Mouse (Mus musculus) neural tube, embryonic 11.5 days (tissue): ENCODE measurements at regions not wholly inside any gene's neighbourhood (a gene's known extent, or its start where the extent isn't known, plus 50 kb on each side); places are given as distances from the start of the nearest gene placed in this dataset.

Experiments
- ATAC-seq: fragments of 200-750 bp; cut with Nextera tagmentation; 2 replicates; pipeline ENCODE4 v1.8.0; 2017; ENCODE audit warnings: moderate number of reproducible peaks, mild to moderate bottlenecking, moderate TSS enrichment, moderate library complexity; ENCODE audit not compliant: insufficient read depth, low FRiP score, low TSS enrichment
- DNase-seq: peaks from one replicate; pipeline ENCODE4 v3.0.0-alpha.2; 2015; ENCODE audit warnings: low spot score
- H3K27ac ChIP-seq: fragments of 300-500 bp; sonication (generic); 2 replicates; pipeline ENCODE4 v1.5.1; 2014; ENCODE audit warnings: low read depth, mild to moderate bottlenecking, low read length
- H3K27me3 ChIP-seq: fragments of 300-500 bp; sonication (generic); 2 replicates; pipeline ENCODE4 v1.6.1; 2014; ENCODE audit warnings: mild to moderate bottlenecking, low read length, mixed read lengths; ENCODE audit not compliant: control insufficient read depth, insufficient read depth
- H3K36me3 ChIP-seq: fragments of 300-500 bp; sonication (generic); 2 replicates; pipeline ENCODE4 v1.6.1; 2014; ENCODE audit warnings: mild to moderate bottlenecking, low read length, moderate library complexity, mixed read lengths; ENCODE audit not compliant: control insufficient read depth, insufficient read depth
- H3K4me1 ChIP-seq: fragments of 300-500 bp; sonication (generic); 2 replicates; pipeline ENCODE4 v1.6.1; 2014; ENCODE audit warnings: low read length, mixed read lengths; ENCODE audit not compliant: control insufficient read depth, insufficient read depth
- H3K4me2 ChIP-seq: fragments of 300-500 bp; sonication (generic); 2 replicates; pipeline ENCODE4 v1.6.1; 2014; ENCODE audit warnings: low read depth, mild to moderate bottlenecking, moderate library complexity
- H3K4me3 ChIP-seq: fragments of 300-500 bp; sonication (generic); 2 replicates; pipeline ENCODE4 v1.5.1; 2014; ENCODE audit warnings: low read depth, low read length
- H3K9ac ChIP-seq: fragments of 300-500 bp; sonication (generic); 2 replicates; pipeline ENCODE4 v1.6.1; 2014; ENCODE audit warnings: mild to moderate bottlenecking, low read length
- H3K9me3 ChIP-seq: fragments of 300-500 bp; sonication (generic); 2 replicates; pipeline ENCODE4 v1.6.1; 2016; ENCODE audit warnings: low read length; ENCODE audit not compliant: control insufficient read depth
- WGBS: fragments of 180-500 bp; shearing (Covaris S2); extraction: QIAGEN DNeasy Blood & Tissue Kit; methylation state at CpG from one replicate; pipeline ENCODE4 v1.1.7; 2014; 5-methylcytosine and 5-hydroxymethylcytosine counted together

DNA sequence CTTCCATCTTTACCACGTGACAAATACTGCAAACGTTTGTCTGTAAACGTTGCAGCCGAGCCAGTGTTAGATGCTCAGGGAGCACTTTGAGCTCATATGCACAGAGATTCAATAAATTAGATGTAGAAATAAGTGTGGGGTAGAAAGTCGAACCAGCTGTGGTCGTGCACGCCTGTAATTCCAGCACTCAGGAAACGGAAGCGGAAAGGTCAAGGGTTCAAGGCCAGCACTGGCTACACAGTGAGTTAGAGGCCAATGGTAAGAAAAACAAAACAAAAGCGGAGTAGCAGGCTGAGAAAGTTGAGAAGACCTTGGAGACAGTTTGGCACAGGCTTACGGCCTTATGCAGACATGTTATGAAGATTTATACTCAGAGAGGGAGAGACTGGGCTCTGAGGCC is 133.6 kb upstream of the Rxylt1 start:
- ATAC-seq = no peak
- H3K27ac ChIP-seq = no peak overlapping the region
- no peak overlapping the region for H3K4me3 ChIP-seq
- H3K9ac ChIP-seq = no peak overlapping the region
- DNase-seq = no peak
- H3K36me3 ChIP-seq = no peaks in the 10 kb centered on the region
- no peaks in the 10 kb centered on the region for H3K27me3 ChIP-seq
- H3K4me1 ChIP-seq = no peaks in the 10 kb centered on the region
- no peaks in the 10 kb centered on the region for H3K9me3 ChIP-seq
- no peak overlapping the region for H3K4me2 ChIP-seq
- WGBS = 58% methylated on average over 11 of the region's 11 CpGs

DNA sequence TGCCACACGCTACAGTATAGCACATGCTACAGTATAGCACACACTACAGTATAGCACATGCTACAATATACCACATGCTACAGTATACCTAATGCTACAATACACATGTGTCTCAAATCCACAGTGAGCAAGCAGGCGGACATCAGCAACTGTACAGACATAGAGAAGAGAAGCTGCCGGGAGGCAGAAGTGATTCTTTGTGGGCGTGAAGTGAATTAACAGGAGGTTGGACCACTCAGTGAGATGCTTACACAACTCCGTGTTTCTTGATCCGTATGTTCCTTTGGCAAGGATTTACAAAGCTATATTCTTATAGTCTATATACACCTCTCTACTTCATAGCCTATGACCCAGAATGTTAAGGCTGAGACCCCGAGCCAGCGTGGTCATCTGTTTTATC is 128.5 kb upstream of the Rxylt1 start:
- H3K9me3 ChIP-seq = no peaks in the 10 kb centered on the region
- no peak overlapping the region for H3K27ac ChIP-seq
- H3K9ac ChIP-seq = no peak overlapping the region
- no peak overlapping the region for H3K4me3 ChIP-seq
- H3K4me2 ChIP-seq = no peak overlapping the region
- 95% methylated on average over 8 of the region's 8 CpGs for WGBS
- no peak for ATAC-seq
- H3K36me3 ChIP-seq = no peaks in the 10 kb centered on the region
- H3K27me3 ChIP-seq = no peaks in the 10 kb centered on the region
- H3K4me1 ChIP-seq = no peaks in the 10 kb centered on the region
- DNase-seq = no peak

DNA sequence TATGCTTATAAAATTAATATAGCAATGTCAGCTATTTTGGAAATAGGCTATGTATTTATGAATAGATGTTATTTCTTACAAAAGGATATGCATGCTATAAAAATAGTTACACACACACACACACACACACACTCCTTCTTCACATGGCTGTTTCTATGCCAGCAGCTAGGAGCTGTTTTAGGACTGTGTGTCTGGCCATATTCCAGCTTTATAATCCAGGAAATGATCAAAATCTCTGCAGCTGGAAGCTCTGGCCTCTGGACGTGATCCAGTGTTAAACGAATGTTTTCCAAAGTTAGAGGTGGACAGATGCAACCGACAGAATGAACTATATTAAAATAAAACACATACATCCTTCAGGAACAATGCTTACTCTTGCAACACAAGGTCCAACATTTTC is 125.9 kb upstream of the Rxylt1 start:
- Histone ChIP-seq H3K9ac (no peak overlapping the region), H3K4me3 (no peak overlapping the region), H3K36me3 (no peaks in the 10 kb centered on the region), H3K27ac (no peak overlapping the region), H3K27me3 (no peaks in the 10 kb centered on the region), H3K4me2 (no peak overlapping the region), H3K4me1 (no peaks in the 10 kb centered on the region), H3K9me3 (no peaks in the 10 kb centered on the region)
- ATAC-seq (no peak), DNase-seq (no peak)
- 90% methylated on average over 3 of the region's 3 CpGs for WGBS

GRCm38 (mm10) chr10:122217594-122217993 is 120.4 kb upstream of the Rxylt1 start:
- no peak for DNase-seq
- no peak overlapping the region for H3K27ac ChIP-seq
- 91% methylated on average over 4 of the region's 4 CpGs for WGBS

GRCm38 (mm10) chr10:122199791-122200190 is 102.6 kb upstream of the Rxylt1 start:
- no peak overlapping the region for H3K4me2 ChIP-seq
- H3K4me3 ChIP-seq = no peak overlapping the region
- H3K27me3 ChIP-seq = no peaks in the 10 kb centered on the region
- H3K9ac ChIP-seq = no peak overlapping the region
- H3K27ac ChIP-seq = no peak overlapping the region
- no peaks in the 10 kb centered on the region for H3K9me3 ChIP-seq
- ATAC-seq (no peak), DNase-seq (peak; percentile 12)
- no peaks in the 10 kb centered on the region for H3K36me3 ChIP-seq
- H3K4me1 ChIP-seq = no peaks in the 10 kb centered on the region
- WGBS = 57% methylated on average over 4 of the region's 4 CpGs

More at GRCm38 (mm10) chr10:122217594-122217993, 120.4 kb upstream of the Rxylt1 start:
- Histone ChIP-seq H3K36me3 (no peaks in the 10 kb centered on the region), H3K4me3 (no peak overlapping the region), H3K9me3 (no peaks in the 10 kb centered on the region), H3K9ac (no peak overlapping the region), H3K4me2 (no peak overlapping the region), H3K27me3 (no peaks in the 10 kb centered on the region), H3K4me1 (no peaks in the 10 kb centered on the region)
- no peak for ATAC-seq

- no peak overlapping the region for H3K9ac ChIP-seq
- H3K36me3 ChIP-seq = no peaks in the 10 kb centered on the region
- H3K4me2 ChIP-seq = no peak overlapping the region
- no peak for DNase-seq
- H3K27me3 ChIP-seq = no peaks in the 10 kb centered on the region
- H3K4me3 ChIP-seq = no peak overlapping the region
- no peaks in the 10 kb centered on the region for H3K9me3 ChIP-seq
- 87% methylated on average over 4 of the region's 4 CpGs for WGBS
- ATAC-seq = no peak
- no peak overlapping the region for H3K27ac ChIP-seq
- H3K4me1 ChIP-seq = no peaks in the 10 kb centered on the region
Observed at GRCm38 (mm10) chr10:122197703-122198102, 100.5 kb upstream of the Rxylt1 start.

DNA sequence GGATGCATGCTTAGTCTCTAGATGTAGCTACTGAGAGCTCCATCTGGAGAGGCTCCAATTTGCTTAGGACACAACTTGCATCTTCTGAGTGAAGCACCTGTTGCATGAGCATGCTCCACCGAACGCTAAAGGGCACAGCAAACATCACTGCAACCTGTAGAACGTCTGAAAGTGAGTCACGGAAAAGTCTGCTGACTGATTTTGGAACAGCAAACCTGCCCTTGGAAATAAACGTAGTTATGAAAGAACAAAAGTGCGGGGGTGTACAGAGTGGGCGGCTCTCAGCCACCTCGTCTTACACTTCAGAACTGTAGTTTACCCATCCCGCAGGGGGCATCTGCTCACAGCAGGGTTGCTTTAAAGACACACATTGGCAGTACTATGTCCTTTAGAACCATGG is 97.0 kb upstream of the Rxylt1 start:
- ATAC-seq = no peak

GRCm38 (mm10) chr10:122193343-122193742 is 96.2 kb upstream of the Rxylt1 start:
- H3K9me3 ChIP-seq = no peaks in the 10 kb centered on the region
- no peaks in the 10 kb centered on the region for H3K4me1 ChIP-seq
- H3K36me3 ChIP-seq = no peaks in the 10 kb centered on the region
- DNase-seq (no peak), ATAC-seq (no peak)
- no peaks in the 10 kb centered on the region for H3K27me3 ChIP-seq
- no peak overlapping the region for H3K27ac ChIP-seq
- WGBS = 84% methylated on average over 5 of the region's 5 CpGs
- H3K9ac ChIP-seq = no peak overlapping the region
- H3K4me2 ChIP-seq = no peak overlapping the region
- H3K4me3 ChIP-seq = no peak overlapping the region

More for the DNA sequence above, 97.0 kb upstream of the Rxylt1 start:
- Histone ChIP-seq H3K4me3 (no peak overlapping the region), H3K9ac (no peak overlapping the region), H3K27me3 (no peaks in the 10 kb centered on the region), H3K36me3 (no peaks in the 10 kb centered on the region), H3K27ac (no peak overlapping the region), H3K9me3 (no peaks in the 10 kb centered on the region), H3K4me1 (no peaks in the 10 kb centered on the region), H3K4me2 (no peak overlapping the region)
- DNase-seq = no peak
- 84% methylated on average over 9 of the region's 9 CpGs for WGBS

GRCm38 (mm10) chr10:122185152-122185745 is 88.1 kb upstream of the Rxylt1 start:
- no peak for DNase-seq
- H3K27me3 ChIP-seq = no peaks in the 10 kb centered on the region
- ATAC-seq = no peak; the same call in 1 of the 2 replicates
- H3K4me2 ChIP-seq = no peak overlapping the region
- no peak overlapping the region for H3K4me3 ChIP-seq
- 89% methylated on average over 9 of the region's 9 CpGs for WGBS
- no peaks in the 10 kb centered on the region for H3K4me1 ChIP-seq
- no peak overlapping the region for H3K27ac ChIP-seq
- no peak overlapping the region for H3K9ac ChIP-seq
- H3K36me3 ChIP-seq = no peaks in the 10 kb centered on the region
- no peaks in the 10 kb centered on the region for H3K9me3 ChIP-seq
